In the genomic region with DNA sequence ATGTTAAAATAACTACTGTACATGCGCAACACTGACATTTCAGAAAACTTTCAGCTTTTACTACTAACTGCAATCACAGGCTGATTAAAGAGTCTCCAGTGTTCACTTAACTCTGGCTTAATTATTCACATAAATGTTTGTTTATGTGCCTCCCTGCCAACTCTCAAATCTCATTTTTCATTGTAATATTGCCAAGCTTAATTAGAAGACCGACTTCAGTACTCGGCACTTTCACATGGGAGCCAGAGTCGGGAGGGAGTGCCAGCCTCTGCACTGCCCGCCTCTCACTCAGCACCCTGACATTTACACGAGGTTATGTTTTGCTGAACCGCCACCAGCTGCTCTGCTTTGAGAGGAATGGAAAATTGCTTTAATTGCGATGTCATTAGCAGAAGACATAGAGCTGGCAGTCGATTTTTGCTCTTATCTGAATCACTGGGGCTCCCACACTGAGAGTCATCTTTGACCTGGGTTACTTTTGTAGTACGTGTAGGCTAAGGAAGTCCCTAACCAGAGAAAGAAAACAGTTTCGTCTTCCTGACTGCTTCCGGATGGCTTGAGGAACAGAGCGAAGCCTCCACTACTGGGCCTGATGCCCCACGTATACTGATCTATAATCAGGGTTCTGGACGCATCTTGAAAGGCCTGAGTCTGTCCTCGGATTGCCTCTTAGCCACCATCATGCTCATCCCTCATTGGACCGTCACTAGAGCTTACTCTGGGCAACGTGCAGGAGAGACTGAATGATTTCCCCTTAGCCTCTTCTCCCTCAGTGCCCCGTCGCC, we compare ENCODE assay signal across 12 mouse cellular contexts. TPM values are rescaled to one million over a fixed set of nuclear protein-coding genes. Genes with fewer than 3 reads are reported as not detected.
DNase-seq lines count a peak whose midpoint lies in the region; ATAC-seq and TF ChIP-seq lines count a peak whose summit lies in the region.
"Had no signal": no experiment of that assay in that cellular context is flagged by ENCODE, and none has a peak within 500 bp of the region (broad histone marks: within the 10 kb centered on the region; RNA-seq: fewer than 3 reads in every experiment).

No protein-coding gene starts in this region.

- 0 out of 2 replicates have a peak overlapping the region, but pooled peaks have one; percentile 22 for H3K9ac ChIP-seq in forebrain, embryonic 15.5 days (replicated peaks)
- H3K9ac ChIP-seq in kidney, embryonic 16.5 days (replicated peaks; ENCODE audit: low read length): no peak overlapping the region
- H3K9ac ChIP-seq in midbrain, postnatal 0 days (replicated peaks; ENCODE audit: low read length, poor library complexity, severe bottlenecking): no peak overlapping the region
- H3K9ac ChIP-seq: heart, embryonic 12.5 days had no signal

- TF ChIP-seq CTCF in midbrain, postnatal 0 days (IDR thresholded peaks at IDR 0.05): no peak

- H3K27me3 ChIP-seq in forebrain, embryonic 15.5 days: no peaks in the 10 kb centered on the region
- H3K27me3 ChIP-seq in kidney, embryonic 16.5 days (ENCODE audit: insufficient read depth, low read length): no peaks in the 10 kb centered on the region
- H3K27me3 ChIP-seq in midbrain, postnatal 0 days (ENCODE audit: insufficient read depth, low read length): no peaks in the 10 kb centered on the region
- H3K27me3 ChIP-seq: heart, embryonic 12.5 days had no signal

- no peaks in the 10 kb centered on the region for H3K9me3 ChIP-seq in forebrain, embryonic 15.5 days
- no peaks in the 10 kb centered on the region for H3K9me3 ChIP-seq in kidney, embryonic 16.5 days (ENCODE audit: low read length)
- H3K9me3 ChIP-seq in midbrain, postnatal 0 days (ENCODE audit: low read length): no peaks in the 10 kb centered on the region
- H3K9me3 ChIP-seq: heart, embryonic 12.5 days had no signal

- H3K4me1 ChIP-seq in forebrain, embryonic 15.5 days: peaks cover 18% of the 10 kb centered on the region
- H3K4me1 ChIP-seq in kidney, embryonic 16.5 days (ENCODE audit: insufficient read depth, low read length): no peaks in the 10 kb centered on the region
- H3K4me1 ChIP-seq in midbrain, postnatal 0 days (ENCODE audit: insufficient read depth, low read length): no peaks in the 10 kb centered on the region
- H3K4me1 ChIP-seq: heart, embryonic 12.5 days had no signal

- H3K4me2 ChIP-seq in forebrain, embryonic 15.5 days (replicated peaks): peak overlapping the region; percentile 5; the same call in 1 of the 2 replicates
- no peak overlapping the region for H3K4me2 ChIP-seq in kidney, embryonic 16.5 days (replicated peaks; ENCODE audit: low read depth, low read length)
- no peak overlapping the region for H3K4me2 ChIP-seq in midbrain, postnatal 0 days (ENCODE audit: low read depth, low read length, poor library complexity, severe bottlenecking)
- H3K4me2 ChIP-seq: heart, embryonic 12.5 days had no signal

- no peak overlapping the region for H3K4me3 ChIP-seq in forebrain, embryonic 15.5 days
- H3K4me3 ChIP-seq in kidney, embryonic 16.5 days (ENCODE audit: low read length): no peak overlapping the region
- no peak overlapping the region for H3K4me3 ChIP-seq in midbrain, postnatal 0 days (ENCODE audit: low read depth, low read length)
- H3K4me3 ChIP-seq: heart, embryonic 12.5 days; myocyte had no signal

- peak overlapping the region; percentile 78 for H3K27ac ChIP-seq in forebrain, embryonic 15.5 days (replicated peaks)
- H3K27ac ChIP-seq in kidney, embryonic 16.5 days (ENCODE audit: low read length): no peak overlapping the region
- H3K27ac ChIP-seq in midbrain, postnatal 0 days (ENCODE audit: low read depth, low read length): no peak overlapping the region

- peak; percentile 96 for ATAC-seq in forebrain, embryonic 15.5 days (replicated peaks)
- ATAC-seq in kidney, embryonic 16.5 days (ENCODE audit: low FRiP score, low TSS enrichment): peak; percentile 39; the same call in 1 of the 2 replicates
- 0 out of 2 replicates have a peak, but pooled peaks have one; percentile 62 for ATAC-seq in midbrain, postnatal 0 days (ENCODE audit: low FRiP score)
- ATAC-seq: intestine, embryonic 16.5 days; lung, postnatal 0 days had no signal

- DNase-seq in left cerebral cortex, adult 11 months (ENCODE audit: low spot score): peak; percentile 16
- no peak for DNase-seq in left cerebral cortex, adult 18-20 months (ENCODE audit: low spot score in 2 of 2)
- DNase-seq in midbrain, postnatal 0 days (ENCODE audit: low spot score): peak; percentile 45
- no peak for DNase-seq in heart, adult 18-20 months
- DNase-seq in adrenal gland, postnatal 4 days (ENCODE audit: low spot score in 2 of 2): no peak
- DNase-seq: right cerebral cortex, postnatal 25 days had no signal

- 42% methylated on average over 20 of the region's 20 CpGs for WGBS in forebrain, embryonic 15.5 days
- 60% methylated on average over 20 of the region's 20 CpGs for WGBS in kidney, embryonic 16.5 days
- 76% methylated on average over 20 of the region's 20 CpGs for WGBS in midbrain, postnatal 0 days

- H3K36me3 ChIP-seq in forebrain, embryonic 15.5 days: no peaks in the 10 kb centered on the region
- H3K36me3 ChIP-seq in kidney, embryonic 16.5 days (ENCODE audit: insufficient read depth, low read length): peaks cover 3% of the 10 kb centered on the region; the same call in 1 of the 2 replicates
- no peaks in the 10 kb centered on the region for H3K36me3 ChIP-seq in midbrain, postnatal 0 days (ENCODE audit: insufficient read depth, low read length)
- H3K36me3 ChIP-seq: heart, embryonic 12.5 days had no signal

RNA-seq across cellular contexts. Expression of gene Mthfd1l, which starts 52.4 kb away (rescaled TPM):
- 1 to 10 TPM; 8.0 to 9.1 TPM for total RNA-seq in left cerebral cortex, adult 18-20 months (2021)
- polyA plus RNA-seq in forebrain, embryonic 15.5 days (2015; fragmentation: Nextera tagmentation; extraction: Ambion mirVana): 3.6 and 3.7 TPM in 2 replicates
- polyA plus RNA-seq in kidney, embryonic 16.5 days (2015; fragmentation: Nextera tagmentation; extraction: Ambion mirVana): 16.7 and 18.0 TPM in 2 replicates
- 9.2 and 10.3 TPM in 2 replicates for total RNA-seq in midbrain, postnatal 0 days (2014; rRNA removed)
- polyA plus RNA-seq in midbrain, postnatal 0 days (2015; fragmentation: Nextera tagmentation; extraction: Ambion mirVana): 7.9 and 8.6 TPM in 2 replicates
- total RNA-seq in heart, adult 18-20 months (2021): under 1 TPM; 0.69 to 0.90 TPM
- total RNA-seq in adrenal gland, postnatal 4 days (2021): 10 to 100 TPM; 16.1 to 16.9 TPM

Comparison
In these comparisons a context has a peak if more than half of its experiments do, and no peak if none do; other contexts are left out.
1. DNase-seq: peak in left cerebral cortex, adult 11 months (single experiment) and midbrain, postnatal 0 days (single experiment); none in left cerebral cortex, adult 18-20 months (0 of 2), heart, adult 18-20 months (0 of 2) and adrenal gland, postnatal 4 days (0 of 2).
2. ATAC-seq: peak in every context shown above with its lines; median percentile 96 in forebrain, embryonic 15.5 days; 62 in midbrain, postnatal 0 days; 39 in kidney, embryonic 16.5 days.